Mouse (Mus musculus) neural tube, embryonic 13.5 days (tissue): ENCODE data around the gene Plgrkt. TPM values are rescaled to one million over a fixed set of nuclear protein-coding genes. Genes with fewer than 3 reads are reported as not detected.

Experiments
- ATAC-seq: fragments of 200-750 bp; cut with Nextera tagmentation; 2 replicates; pipeline ENCODE4 v1.8.0; 2017; ENCODE audit warnings: low read depth, mild to moderate bottlenecking, moderate TSS enrichment, moderate library complexity
- H3K27ac ChIP-seq: fragments of 300-500 bp; sonication (generic); replicated peaks from 2 replicates; pipeline ENCODE4 v1.5.1; 2015; ENCODE audit warnings: moderate library complexity, mild to moderate bottlenecking, inconsistent platforms
- H3K27me3 ChIP-seq: fragments of 300-500 bp; sonication (generic); 2 replicates; pipeline ENCODE4 v1.6.1; 2015; ENCODE audit warnings: mild to moderate bottlenecking, inconsistent platforms
- H3K36me3 ChIP-seq: fragments of 300-500 bp; sonication (generic); 2 replicates; pipeline ENCODE4 v1.6.1; 2015; ENCODE audit warnings: mild to moderate bottlenecking, inconsistent platforms
- H3K4me1 ChIP-seq: fragments of 300-500 bp; sonication (generic); replicated peaks from 2 replicates; pipeline ENCODE4 v1.6.1; 2015; ENCODE audit warnings: inconsistent platforms
- H3K4me2 ChIP-seq: fragments of 300-500 bp; sonication (generic); 2 replicates; pipeline ENCODE4 v1.6.1; 2015; ENCODE audit warnings: inconsistent platforms, mild to moderate bottlenecking, moderate library complexity
- H3K4me3 ChIP-seq: fragments of 300-500 bp; sonication (generic); 2 replicates; pipeline ENCODE4 v1.5.1; 2015; ENCODE audit warnings: mild to moderate bottlenecking, inconsistent platforms
- H3K9ac ChIP-seq: fragments of 300-500 bp; sonication (generic); 2 replicates; pipeline ENCODE4 v1.6.1; 2015; ENCODE audit warnings: moderate library complexity, mild to moderate bottlenecking, inconsistent platforms
- H3K9me3 ChIP-seq: fragments of 300-500 bp; sonication (generic); 2 replicates; pipeline ENCODE4 v1.6.1; 2016; ENCODE audit warnings: inconsistent platforms
- WGBS: fragments of 180-500 bp; shearing (Covaris S2); methylation state at CpG from one replicate; pipeline ENCODE4 v1.1.7; 2015; 5-methylcytosine and 5-hydroxymethylcytosine counted together
- polyA plus RNA-seq: library from polyadenylated mRNA; unstranded; fragments of >200 nt; fragmentation: Nextera tagmentation; extraction: Ambion mirVana; gene quantifications from 2 replicates; pipeline ENCODE4 v1.2.1, GENCODE M21; 2015

The Plgrkt gene
- polyA plus RNA-seq, 1 experiment from 2014 or later = 92.6 TPM

DNA sequence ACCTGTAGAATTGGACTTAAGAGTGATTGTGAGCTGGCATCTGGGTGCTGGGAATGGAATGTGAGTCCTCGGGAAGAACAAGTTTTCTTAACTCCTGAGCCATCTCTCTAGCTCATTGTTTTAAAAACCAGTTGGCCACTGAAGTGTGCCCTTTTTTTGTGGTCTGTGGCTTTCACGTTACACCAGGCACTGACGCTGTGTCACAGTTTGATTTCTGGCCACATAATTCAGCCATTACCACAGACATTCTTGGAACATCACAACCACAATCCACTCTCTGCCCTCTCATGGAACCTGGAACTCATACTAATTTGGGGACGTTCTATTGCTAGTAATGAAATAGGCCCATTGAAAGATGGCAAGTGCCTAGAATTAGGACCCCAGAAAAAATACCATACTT, 26.2 kb downstream of the Plgrkt start:
- H3K9ac ChIP-seq = no peak overlapping the region
- WGBS = 84% methylated on average over 4 of the region's 4 CpGs
- no peaks in the 10 kb centered on the region for H3K36me3 ChIP-seq
- ATAC-seq = no peak
- no peaks in the 10 kb centered on the region for H3K4me1 ChIP-seq
- H3K27ac ChIP-seq = no peak overlapping the region
- H3K4me2 ChIP-seq = no peak overlapping the region
- H3K27me3 ChIP-seq = no peaks in the 10 kb centered on the region
- H3K9me3 ChIP-seq = no peaks in the 10 kb centered on the region
- H3K4me3 ChIP-seq = no peak overlapping the region

DNA sequence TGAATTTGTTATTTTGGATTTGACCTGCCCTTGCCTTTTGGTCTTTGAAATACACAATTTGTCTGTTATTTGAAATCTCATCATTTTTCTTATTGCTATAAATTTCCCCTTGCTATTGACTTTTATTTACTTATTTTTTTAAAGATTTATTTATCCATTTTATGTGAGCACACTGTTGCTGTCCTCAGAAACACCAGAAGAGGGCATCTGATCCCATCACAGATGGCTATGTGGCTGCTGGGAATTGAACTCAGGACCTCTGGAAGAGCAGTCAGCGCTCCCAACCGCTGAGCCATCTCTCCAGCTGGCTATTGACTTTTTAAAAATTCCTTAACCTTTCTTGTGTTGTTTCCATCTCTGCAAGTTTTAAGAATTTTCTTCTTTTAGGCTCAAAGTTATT, 30.6 kb downstream of the Plgrkt start:
- H3K4me3 ChIP-seq = no peak overlapping the region
- peaks cover 9% of the 10 kb centered on the region; the same call in 1 of the 2 replicates for H3K27me3 ChIP-seq
- H3K9ac ChIP-seq = no peak overlapping the region
- no peak for ATAC-seq
- WGBS = 88% methylated on average over 2 of the region's 2 CpGs
- peaks cover 12% of the 10 kb centered on the region; the same call in 1 of the 2 replicates for H3K4me1 ChIP-seq
- H3K4me2 ChIP-seq = no peak overlapping the region
- no peaks in the 10 kb centered on the region for H3K36me3 ChIP-seq
- no peaks in the 10 kb centered on the region for H3K9me3 ChIP-seq
- no peak overlapping the region for H3K27ac ChIP-seq

DNA sequence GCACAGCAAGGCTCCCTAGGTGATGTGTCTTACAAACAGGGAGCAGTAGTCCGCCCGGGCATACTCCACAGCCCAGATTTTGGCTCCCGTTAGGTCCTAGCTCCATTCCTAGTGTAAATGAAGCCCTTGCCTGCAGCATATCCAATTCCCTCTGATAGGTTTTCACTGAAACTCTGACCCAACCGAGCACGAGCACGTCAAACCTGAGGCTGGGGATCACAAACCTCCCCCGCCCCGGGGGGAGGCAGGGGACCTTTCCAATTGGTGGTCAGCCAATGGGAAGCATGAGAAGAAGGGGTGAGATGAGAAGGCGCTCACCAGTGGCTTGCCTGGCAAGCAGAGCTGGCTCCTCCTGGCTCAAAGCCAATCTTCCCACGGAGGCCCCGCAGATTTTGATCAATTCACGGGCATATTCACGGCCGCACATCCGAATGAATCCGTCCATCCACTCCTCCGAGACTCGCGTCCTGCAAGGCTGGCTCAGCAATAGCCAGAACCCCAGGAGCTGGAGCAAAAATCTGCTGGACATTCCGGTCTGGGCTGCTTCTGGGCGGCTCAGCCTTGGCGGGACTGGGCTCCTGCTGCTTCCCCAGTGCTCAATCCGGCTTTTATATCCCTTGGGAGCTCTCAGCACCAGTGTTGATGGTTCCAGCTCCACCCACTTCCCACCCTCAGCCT, 33.0 kb downstream of the Plgrkt start, which contains the start of gene Rln1:
Gene Rln1, minus strand, starts transcription at position 603 of the 678 bp plus-strand sequence.
- H3K9me3 ChIP-seq = no peaks in the 10 kb centered on the region
- H3K4me1 ChIP-seq = peaks cover 12% of the 10 kb centered on the region; the same call in 1 of the 2 replicates
- peaks cover 9% of the 10 kb centered on the region; the same call in 1 of the 2 replicates for H3K27me3 ChIP-seq
- WGBS = 3% methylated on average over 23 of the region's 23 CpGs
- H3K9ac ChIP-seq = peak within 1 kb of the TSS; percentile 73
- peak within 1 kb of the TSS; percentile 74 for H3K4me2 ChIP-seq
- H3K36me3 ChIP-seq = no peaks in the 10 kb centered on the region
- H3K27ac ChIP-seq = 0 out of 2 replicates have a peak within 1 kb of the TSS, but pooled peaks have one; percentile 18
- H3K4me3 ChIP-seq = peak within 1 kb of the TSS; percentile 47
- ATAC-seq = peak; percentile 81

DNA sequence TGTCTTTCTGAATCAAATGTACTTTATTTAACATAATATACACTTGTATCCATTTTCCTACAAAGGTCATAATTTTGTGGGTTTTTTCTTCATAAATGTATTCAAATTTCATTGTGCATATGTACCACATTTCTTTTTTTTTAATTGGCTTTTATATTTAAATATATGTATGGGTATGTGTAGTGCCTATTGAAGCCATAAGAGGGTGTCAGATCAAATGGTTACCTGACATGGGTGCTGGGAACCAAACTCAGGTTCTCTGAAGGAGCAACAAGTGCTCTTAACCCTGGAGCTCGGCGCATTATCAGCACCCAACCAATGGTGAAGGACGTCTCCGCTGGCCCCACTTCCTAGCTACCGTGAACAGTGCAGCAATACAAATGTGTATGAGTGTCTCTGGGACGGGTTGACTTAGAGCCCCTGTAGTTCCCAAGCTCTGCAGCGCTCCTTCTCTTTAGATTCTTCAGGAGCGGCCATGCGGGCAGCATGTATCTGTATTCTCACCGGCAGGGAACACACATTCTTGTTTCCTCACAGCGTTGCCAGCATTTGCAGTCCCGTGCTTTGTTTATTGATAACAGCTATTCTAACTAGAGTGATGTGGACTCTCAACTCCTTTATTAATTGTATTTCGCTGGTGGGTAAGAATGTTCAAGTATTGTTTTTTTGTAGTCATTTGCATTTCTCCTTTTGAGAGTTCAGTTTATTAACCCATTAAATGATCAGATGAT, 40.2 kb downstream of the Plgrkt start:
- ATAC-seq = no peak
- Histone ChIP-seq H3K9me3 (no peaks in the 10 kb centered on the region), H3K4me2 (no peak overlapping the region), H3K4me3 (no peak overlapping the region), H3K27ac (no peak overlapping the region), H3K4me1 (peaks cover 7% of the 10 kb centered on the region), H3K9ac (no peak overlapping the region), H3K36me3 (no peaks in the 10 kb centered on the region), H3K27me3 (peaks cover 6% of the 10 kb centered on the region; the same call in 1 of the 2 replicates)
- 84% methylated on average over 13 of the region's 13 CpGs for WGBS

DNA sequence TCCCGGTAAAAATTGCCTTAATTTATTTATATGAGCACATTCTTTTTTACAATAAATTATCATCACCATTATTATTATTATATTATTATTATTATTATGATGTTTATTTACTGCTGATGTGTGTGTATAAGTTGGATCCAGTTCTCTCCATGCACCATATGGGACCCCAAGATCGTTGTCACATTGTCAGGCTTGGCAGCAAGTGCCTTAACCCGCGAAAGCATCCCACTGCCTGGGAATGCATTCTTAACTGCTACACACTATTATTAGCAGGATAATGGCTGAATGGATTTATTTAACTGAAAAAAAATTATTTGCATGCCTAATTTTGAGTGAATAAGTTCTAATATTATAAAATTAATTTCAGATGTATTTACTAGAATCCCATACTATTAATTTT, 40.8 kb downstream of the Plgrkt start:
- Histone ChIP-seq H3K9me3 (no peaks in the 10 kb centered on the region), H3K4me2 (no peak overlapping the region), H3K4me3 (no peak overlapping the region), H3K27me3 (peaks cover 6% of the 10 kb centered on the region; the same call in 1 of the 2 replicates), H3K9ac (no peak overlapping the region), H3K36me3 (no peaks in the 10 kb centered on the region), H3K4me1 (peaks cover 7% of the 10 kb centered on the region), H3K27ac (no peak overlapping the region)
- WGBS = 87% methylated on average over 4 of the region's 4 CpGs
- ATAC-seq = no peak

DNA sequence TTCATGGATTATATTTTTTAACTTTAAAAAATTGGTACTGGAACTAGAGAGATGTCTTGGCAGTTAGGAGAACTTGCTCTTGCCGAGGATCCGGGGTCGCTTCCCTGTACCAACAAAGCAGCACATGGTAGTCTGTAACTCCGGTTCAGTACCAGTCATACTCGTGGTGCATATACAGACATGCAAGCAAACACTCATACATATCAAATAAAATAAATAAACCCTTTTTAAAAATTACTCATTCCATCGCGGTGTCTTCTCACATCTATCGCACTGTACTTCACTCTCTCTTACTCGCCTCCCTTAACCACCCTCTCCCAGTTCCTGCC, 41.4 kb downstream of the Plgrkt start:
- peak overlapping the region; percentile 1; the same call in 1 of the 2 replicates for H3K9ac ChIP-seq
- no peaks in the 10 kb centered on the region for H3K36me3 ChIP-seq
- no peaks in the 10 kb centered on the region for H3K9me3 ChIP-seq
- peaks cover 6% of the 10 kb centered on the region; the same call in 1 of the 2 replicates for H3K27me3 ChIP-seq
- no peak for ATAC-seq
- 71% methylated on average over 9 of the region's 9 CpGs for WGBS
- peak overlapping the region; percentile 59 for H3K4me2 ChIP-seq
- H3K4me1 ChIP-seq = peaks cover 7% of the 10 kb centered on the region
- H3K4me3 ChIP-seq = no peak overlapping the region
- no peak overlapping the region for H3K27ac ChIP-seq

DNA sequence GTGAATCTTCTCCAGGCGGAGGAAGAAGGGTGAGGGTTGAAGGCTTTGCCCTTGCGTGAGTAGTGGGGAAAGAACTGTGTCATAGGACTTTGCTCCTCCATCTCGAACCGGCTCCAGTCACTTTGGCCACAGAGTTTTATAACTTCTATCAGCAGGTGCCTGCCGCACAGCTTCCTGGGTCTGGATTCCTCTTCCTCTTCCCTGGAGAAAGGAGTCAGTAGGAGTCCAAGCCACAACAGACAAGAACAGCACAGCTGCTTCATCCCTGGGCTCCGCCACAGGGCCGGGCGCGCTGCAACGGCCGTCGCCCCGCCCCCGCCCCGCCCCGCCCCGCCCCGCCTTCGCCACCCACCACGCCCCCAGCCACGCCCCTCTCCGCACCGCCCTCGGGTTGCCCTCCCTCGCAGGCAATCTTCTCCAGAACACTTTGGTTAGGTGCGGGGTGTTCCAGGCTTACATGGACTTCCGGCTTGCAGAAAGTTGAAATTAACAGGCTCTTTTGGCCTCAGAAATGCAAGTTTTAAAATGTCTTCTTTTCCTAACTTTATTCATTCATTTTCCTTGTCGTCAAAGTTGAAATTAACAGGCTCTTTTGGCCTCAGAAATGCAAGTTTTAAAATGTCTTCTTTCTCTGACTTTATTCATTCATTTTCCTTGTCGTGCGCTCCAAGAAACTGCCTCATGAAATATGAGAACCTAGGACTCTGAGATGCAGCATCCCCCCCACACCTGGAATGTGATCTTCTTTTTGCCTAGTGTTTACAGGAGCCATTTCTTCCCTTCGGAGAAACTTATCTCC, 41.9 kb downstream of the Plgrkt start, which contains the start of gene Insl6:
Gene Insl6, minus strand, starts transcription at position 304 of the 799 bp plus-strand sequence.
- Histone ChIP-seq H3K4me3 (peak within 1 kb of the TSS; percentile 29), H3K36me3 (no peaks in the 10 kb centered on the region), H3K27me3 (peaks cover 6% of the 10 kb centered on the region; the same call in 1 of the 2 replicates), H3K9ac (peak within 1 kb of the TSS; percentile 31), H3K4me1 (peaks cover 7% of the 10 kb centered on the region), H3K4me2 (peak within 1 kb of the TSS; percentile 59), H3K9me3 (no peaks in the 10 kb centered on the region), H3K27ac (no peak within 1 kb of the TSS)
- ATAC-seq = peak; percentile 92
- 8% methylated on average over 19 of the region's 31 CpGs for WGBS

DNA sequence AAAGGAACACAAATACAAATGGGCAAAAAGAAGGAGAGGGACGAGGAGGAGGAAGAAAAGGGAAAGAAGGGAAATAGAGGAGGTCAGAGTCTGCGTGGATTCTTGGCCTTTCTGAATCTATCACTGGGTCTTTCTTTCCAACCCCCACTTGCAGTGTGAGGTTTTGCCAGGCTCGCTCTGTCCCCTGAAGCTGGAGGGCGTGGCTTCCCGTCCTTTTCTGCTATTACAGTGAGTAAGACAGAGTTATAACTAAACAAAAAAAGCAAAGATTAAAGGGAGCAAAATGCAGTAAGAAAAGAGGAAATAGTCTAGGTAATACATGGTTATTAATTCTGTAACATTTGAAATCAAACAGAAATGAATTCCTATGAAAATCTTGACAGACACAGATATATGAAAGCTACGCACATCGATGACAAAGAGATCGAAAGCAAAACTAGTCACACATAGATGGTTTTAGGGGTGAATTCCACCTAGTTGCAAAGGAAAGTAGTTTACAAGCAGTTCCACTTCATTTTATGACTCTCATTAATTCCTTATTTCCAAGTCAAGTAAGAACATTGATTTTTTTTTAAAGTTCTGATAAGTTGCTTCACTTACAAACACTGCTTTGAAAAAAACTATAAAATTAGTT, 43.7 kb downstream of the Plgrkt start:
- WGBS = 78% methylated on average over 8 of the region's 8 CpGs
- H3K9ac ChIP-seq = no peak overlapping the region
- peaks cover 6% of the 10 kb centered on the region; the same call in 1 of the 2 replicates for H3K27me3 ChIP-seq
- no peak overlapping the region for H3K27ac ChIP-seq
- no peaks in the 10 kb centered on the region for H3K36me3 ChIP-seq
- H3K4me3 ChIP-seq = no peak overlapping the region
- H3K9me3 ChIP-seq = no peaks in the 10 kb centered on the region
- ATAC-seq = no peak
- H3K4me1 ChIP-seq = peaks cover 7% of the 10 kb centered on the region
- no peak overlapping the region for H3K4me2 ChIP-seq

DNA sequence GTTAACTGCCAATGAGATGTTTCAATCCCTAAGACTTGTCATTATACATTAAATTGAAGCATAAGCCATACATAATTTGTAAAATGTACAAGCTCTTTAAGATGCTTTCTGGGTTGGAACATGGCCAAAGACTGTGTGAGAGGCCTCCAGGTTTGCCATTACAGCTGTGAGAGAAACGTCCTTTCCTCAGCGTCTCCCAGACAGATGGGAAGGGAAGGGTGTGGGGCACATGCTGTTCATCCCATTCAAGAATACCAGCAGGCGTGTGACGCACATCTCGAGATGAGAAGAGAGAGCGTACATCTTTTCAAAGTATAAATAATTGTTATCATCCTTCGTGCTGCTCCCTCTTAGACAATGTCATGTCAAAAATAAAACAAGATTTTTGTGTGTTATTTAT, 54.5 kb downstream of the Plgrkt start:
- 55% methylated on average over 7 of the region's 7 CpGs for WGBS

DNA sequence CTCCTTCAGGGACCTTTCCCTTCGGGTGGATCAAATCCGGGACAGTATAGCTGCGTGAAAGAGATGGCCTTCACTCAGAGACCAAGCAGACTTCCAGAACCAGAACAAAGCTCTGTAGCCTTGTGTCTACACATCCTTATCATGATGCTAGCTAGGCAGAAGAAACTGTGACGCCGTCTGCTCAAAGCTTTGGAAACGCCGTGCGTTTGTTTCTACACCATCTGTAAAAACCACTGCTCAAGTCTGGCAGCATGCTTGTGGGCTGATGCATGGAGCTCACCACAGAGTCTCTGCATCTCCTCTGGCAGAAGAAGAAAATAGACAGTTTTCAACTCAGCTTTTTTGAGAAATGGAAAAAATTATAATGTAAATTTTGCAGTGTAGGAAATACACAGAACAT, 55.4 kb downstream of the Plgrkt start:
- no peak overlapping the region for H3K27ac ChIP-seq
- H3K9ac ChIP-seq = no peak overlapping the region
- H3K36me3 ChIP-seq = peaks cover 54% of the 10 kb centered on the region
- H3K27me3 ChIP-seq = no peaks in the 10 kb centered on the region
- no peak for ATAC-seq
- H3K4me1 ChIP-seq = no peaks in the 10 kb centered on the region; the same call in 1 of the 2 replicates
- 89% methylated on average over 8 of the region's 8 CpGs for WGBS
- H3K4me3 ChIP-seq = no peak overlapping the region
- H3K9me3 ChIP-seq = peaks cover 8% of the 10 kb centered on the region
- H3K4me2 ChIP-seq = no peak overlapping the region

More for the DNA sequence above, 54.5 kb downstream of the Plgrkt start:
- H3K4me2 ChIP-seq = no peak overlapping the region
- no peak overlapping the region for H3K9ac ChIP-seq
- H3K27ac ChIP-seq = no peak overlapping the region
- no peaks in the 10 kb centered on the region for H3K27me3 ChIP-seq
- peaks cover 51% of the 10 kb centered on the region for H3K36me3 ChIP-seq
- peaks cover 17% of the 10 kb centered on the region for H3K9me3 ChIP-seq
- H3K4me3 ChIP-seq = no peak overlapping the region
- no peak for ATAC-seq
- no peaks in the 10 kb centered on the region; the same call in 1 of the 2 replicates for H3K4me1 ChIP-seq

DNA sequence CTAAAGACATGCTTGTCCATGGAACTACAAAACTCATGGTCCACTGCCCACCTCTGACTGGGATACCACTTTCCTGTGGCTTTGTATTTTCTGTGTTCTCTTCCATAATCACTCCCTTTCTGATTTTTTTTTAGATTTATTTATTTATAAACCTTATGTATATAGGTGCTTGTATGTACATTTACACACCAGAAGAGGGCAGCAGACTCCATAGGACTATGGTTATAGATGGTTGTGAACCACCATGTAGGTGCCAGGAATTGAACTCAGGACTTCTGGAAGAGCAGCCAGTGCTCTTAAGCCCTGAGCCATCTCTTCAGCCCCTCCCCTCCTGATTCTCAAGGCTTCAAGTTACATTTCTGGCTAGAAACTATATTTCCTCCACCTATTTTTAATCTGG, 58.4 kb downstream of the Plgrkt start:
- H3K36me3 ChIP-seq = peaks cover 56% of the 10 kb centered on the region
- no peak overlapping the region for H3K9ac ChIP-seq
- H3K9me3 ChIP-seq = no peaks in the 10 kb centered on the region
- no peak overlapping the region for H3K27ac ChIP-seq
- ATAC-seq = no peak
- H3K4me3 ChIP-seq = no peak overlapping the region
- no peaks in the 10 kb centered on the region for H3K27me3 ChIP-seq
- no peak overlapping the region for H3K4me2 ChIP-seq
- no peaks in the 10 kb centered on the region; the same call in 1 of the 2 replicates for H3K4me1 ChIP-seq
